Mouse (Mus musculus): ENCODE measurements around the gene Neu3.

Gene Neu3

GRCm38 (mm10) chr7:99788563-99788962 is 39.7 kb downstream of the Neu3 start:
- DNase-seq: no peak

GRCm38 (mm10) chr7:99787935-99788334 is 40.3 kb downstream of the Neu3 start:
- DNase-seq: no peak

DNA sequence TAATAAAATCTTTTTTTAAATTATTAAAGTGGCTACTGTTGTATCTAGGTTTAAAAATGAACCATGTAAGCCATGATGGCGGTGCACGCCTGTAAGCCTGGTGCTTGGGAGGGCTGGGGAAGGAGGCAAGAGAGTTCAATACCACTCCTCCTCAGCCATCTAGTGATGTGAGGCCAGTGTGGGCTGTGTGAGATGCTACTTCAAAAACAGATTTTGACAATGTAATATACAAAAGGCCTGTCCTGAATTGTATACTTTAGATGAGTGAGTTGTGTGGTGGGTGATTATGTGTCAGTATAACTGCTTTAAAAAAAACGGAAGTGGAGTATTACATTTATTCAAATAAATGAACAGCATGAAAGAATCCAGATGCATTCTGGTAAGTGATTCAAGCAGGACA is 41.4 kb downstream of the Neu3 start:
- no peak for DNase-seq

- no peak for DNase-seq
These were observed 42.7 kb downstream of the Neu3 start for GRCm38 (mm10) chr7:99785553-99785952.

DNA sequence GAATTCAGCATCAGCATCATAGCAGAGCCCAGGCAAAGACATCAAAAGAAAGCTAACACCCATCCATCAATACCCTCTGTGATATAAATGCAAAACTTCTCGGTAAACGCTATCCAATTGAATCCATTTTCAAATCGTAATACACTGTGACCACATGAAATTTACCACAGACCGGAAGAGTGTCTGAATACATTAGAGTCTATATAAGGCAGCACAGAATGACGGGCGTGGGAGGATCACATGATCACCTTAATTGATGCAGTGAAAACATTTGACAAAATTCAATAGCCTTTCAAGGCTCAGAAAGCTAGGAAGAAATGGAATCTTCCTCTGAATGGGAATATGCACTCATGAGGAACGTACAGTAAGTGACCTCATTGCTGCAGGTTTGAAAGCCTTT is 44.8 kb downstream of the Neu3 start:
- DNase-seq: no peak

DNA sequence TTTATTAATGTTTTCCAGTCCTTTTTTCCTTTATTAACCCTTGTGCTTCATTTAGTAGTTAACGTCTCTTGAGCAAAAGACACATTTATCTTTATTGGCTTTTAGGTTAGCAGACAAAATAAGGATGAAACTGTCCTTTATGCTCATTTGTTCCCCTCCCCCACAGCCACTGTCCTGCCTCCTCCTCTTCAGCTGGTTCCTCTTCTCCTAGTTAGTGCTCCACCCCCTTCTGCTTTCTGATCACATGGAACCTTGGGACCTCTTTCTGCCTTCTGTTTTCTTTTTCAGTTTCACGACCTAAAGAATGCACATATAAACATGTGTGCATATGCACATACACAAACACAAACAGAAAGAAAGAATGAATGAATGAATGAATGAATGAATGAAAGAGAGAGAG is 46.3 kb downstream of the Neu3 start:
- DNase-seq: no peak

- no peak for DNase-seq
These were observed 46.8 kb downstream of the Neu3 start for GRCm38 (mm10) chr7:99781385-99781784.

DNA sequence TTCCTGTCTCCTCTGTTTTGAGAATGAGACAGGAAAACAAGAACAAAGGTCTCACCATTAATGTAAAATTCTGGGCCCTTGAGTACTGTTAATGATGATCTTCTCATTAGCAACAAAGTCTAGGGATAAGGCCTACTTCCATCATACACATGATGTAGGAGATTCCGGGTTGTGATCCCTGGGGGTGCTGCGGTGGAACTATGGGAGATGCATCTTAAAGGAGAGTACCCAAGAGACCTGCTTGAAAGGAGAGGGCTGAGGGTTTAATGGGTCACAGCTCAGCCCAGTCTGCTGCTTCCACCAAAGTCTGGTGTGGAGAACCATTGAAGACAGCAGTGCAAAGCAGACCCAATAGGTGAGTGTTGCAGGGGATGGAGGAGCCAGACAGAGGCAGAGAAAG is 65.0 kb downstream of the Neu3 start, which contains the start of gene Olfr521:
Gene Olfr521 (plus strand): TSS at position 301 of the 400 bp plus-strand sequence.
- DNase-seq: no peak

All from right cerebral cortex, adult 18-20 months (tissue).